Mouse (Mus musculus): ENCODE measurements at regions not wholly inside any gene's neighbourhood (a gene's known extent, or its start where the extent isn't known, plus 50 kb on each side); places are given as distances from the start of the nearest gene placed in this dataset.

- DNase-seq (ENCODE audit: low spot score): peak; percentile 3
These were observed 316.3 kb upstream of the Clint1 start for GRCm38 (mm10) chr11:45535501-45536025.

- DNase-seq (ENCODE audit: low spot score): no peak
These were observed 313.8 kb upstream of the Clint1 start for GRCm38 (mm10) chr11:45538011-45538410.

GRCm38 (mm10) chr11:45539459-45539858, 312.4 kb upstream of the Clint1 start:
- DNase-seq (ENCODE audit: low spot score): peak; percentile 43

- DNase-seq (ENCODE audit: low spot score): no peak
These were observed 307.3 kb upstream of the Clint1 start for GRCm38 (mm10) chr11:45544531-45544930.

- no peak for DNase-seq (ENCODE audit: low spot score)
These were observed 305.8 kb upstream of the Clint1 start for GRCm38 (mm10) chr11:45545896-45546626.

- DNase-seq (ENCODE audit: low spot score): no peak
These were observed 305.0 kb upstream of the Clint1 start for GRCm38 (mm10) chr11:45546861-45547260.

- no peak for DNase-seq (ENCODE audit: low spot score)
These were observed 301.5 kb upstream of the Clint1 start for GRCm38 (mm10) chr11:45550376-45550775.

- DNase-seq (ENCODE audit: low spot score): no peak
These were observed 274.2 kb upstream of the Clint1 start for GRCm38 (mm10) chr11:45577469-45578154.

- no peak for DNase-seq (ENCODE audit: low spot score)
These were observed 259.5 kb upstream of the Clint1 start for GRCm38 (mm10) chr11:45592335-45592734.

GRCm38 (mm10) chr11:45592890-45593642, 258.8 kb upstream of the Clint1 start:
- DNase-seq (ENCODE audit: low spot score): no peak

- DNase-seq (ENCODE audit: low spot score): no peak
These were observed 256.5 kb upstream of the Clint1 start for GRCm38 (mm10) chr11:45595372-45595771.

GRCm38 (mm10) chr11:45621824-45622223, 230.0 kb upstream of the Clint1 start:
- no peak for DNase-seq (ENCODE audit: low spot score)

- no peak for DNase-seq (ENCODE audit: low spot score)
These were observed 229.2 kb upstream of the Clint1 start for GRCm38 (mm10) chr11:45622701-45623100.

- no peak for DNase-seq (ENCODE audit: low spot score)
These were observed 227.6 kb upstream of the Clint1 start for GRCm38 (mm10) chr11:45624233-45624632.

GRCm38 (mm10) chr11:45629250-45629649, 222.6 kb upstream of the Clint1 start:
- DNase-seq (ENCODE audit: low spot score): no peak

- DNase-seq (ENCODE audit: low spot score): no peak
These were observed 217.2 kb upstream of the Clint1 start for GRCm38 (mm10) chr11:45634535-45635235.

GRCm38 (mm10) chr11:45635896-45636295, 216.0 kb upstream of the Clint1 start:
- no peak for DNase-seq (ENCODE audit: low spot score)

GRCm38 (mm10) chr11:45639236-45639635, 212.6 kb upstream of the Clint1 start:
- DNase-seq (ENCODE audit: low spot score): no peak

- no peak for DNase-seq (ENCODE audit: low spot score)
These were observed 209.6 kb upstream of the Clint1 start for GRCm38 (mm10) chr11:45642142-45642756.

- DNase-seq (ENCODE audit: low spot score): no peak
These were observed 208.1 kb upstream of the Clint1 start for GRCm38 (mm10) chr11:45643629-45644325.

- no peak for DNase-seq (ENCODE audit: low spot score)
These were observed 206.0 kb upstream of the Clint1 start for GRCm38 (mm10) chr11:45645815-45646214.

Measured in ovary, postnatal 10 days (tissue).